Mouse (Mus musculus) urinary bladder, adult 18-20 months (tissue): Measurements from ENCODE around the gene Loxl4.

Experiments
- DNase-seq, 2 experiments: peaks; one replicate each; pipeline ENCODE4 v3.0.0; 2022; ENCODE audit warnings: low spot score in 2 of 2, mixed read lengths in 2 of 2

The Loxl4 gene

GRCm38 (mm10) chr19:42566283-42567019, 46.2 kb downstream of the Loxl4 start:
- DNase-seq: no peak

DNA sequence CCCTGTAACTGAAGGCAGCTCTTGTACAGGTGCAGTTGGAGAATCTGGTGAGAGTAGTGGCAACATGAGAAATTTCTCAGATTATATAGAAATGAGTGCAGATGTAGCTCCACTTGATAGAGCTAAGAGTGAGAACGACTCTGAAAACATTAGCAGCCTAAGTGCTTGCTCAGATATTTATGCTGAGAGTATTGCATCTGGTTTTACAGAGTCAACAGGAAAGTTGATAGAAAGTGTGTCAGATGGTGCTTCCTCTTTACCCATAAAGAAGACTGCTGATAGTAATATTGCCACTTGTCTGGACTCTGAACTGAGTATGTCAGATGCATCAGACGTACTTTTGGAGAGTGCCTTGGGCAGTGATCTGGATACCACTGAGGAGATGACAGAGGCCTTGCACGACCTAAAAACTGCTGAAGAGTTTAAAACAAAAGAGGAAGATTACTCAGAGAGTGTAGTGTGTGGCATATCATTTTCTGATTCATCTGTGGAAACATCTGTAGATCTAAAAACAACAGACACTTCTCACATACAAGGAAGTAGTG, 48.8 kb downstream of the Loxl4 start:
- DNase-seq: no peak

DNA sequence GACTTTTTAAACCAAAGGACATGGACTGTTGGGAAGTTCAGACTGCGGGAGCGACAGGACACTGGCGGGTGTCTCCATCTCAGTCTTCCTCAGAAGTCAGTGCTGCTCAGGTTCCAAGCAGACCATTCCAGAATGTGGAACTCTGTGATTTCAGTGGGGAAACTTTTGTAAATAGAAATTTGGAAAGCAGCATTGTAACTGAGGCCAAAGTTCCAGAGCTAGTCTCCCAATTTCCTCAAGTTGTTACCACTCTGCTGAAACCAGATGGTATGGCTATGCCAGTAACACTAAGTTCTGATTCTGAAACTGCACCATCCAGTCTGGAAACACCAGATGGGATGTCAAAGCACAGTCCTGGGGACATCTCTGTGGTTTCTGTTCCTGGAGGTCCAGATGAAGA, 49.6 kb downstream of the Loxl4 start:
- DNase-seq: no peak

DNA sequence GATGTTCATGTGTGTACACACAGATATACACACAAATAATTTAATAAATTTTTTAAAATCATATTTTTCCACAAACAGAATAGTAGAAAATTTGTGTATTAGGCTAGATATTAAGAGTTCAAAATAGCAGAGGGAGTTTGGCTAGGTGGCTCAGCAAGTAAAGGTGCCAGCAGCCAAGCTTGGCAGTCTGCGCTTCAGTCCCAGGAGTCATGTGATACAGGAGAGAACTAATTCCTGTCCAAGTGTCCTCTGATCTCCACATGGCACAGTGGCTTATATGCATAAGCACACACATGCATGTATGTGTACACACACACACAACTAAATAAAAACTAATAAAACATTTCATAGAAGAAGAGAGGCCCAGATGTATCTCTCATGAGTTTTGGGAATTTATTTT, 50.6 kb downstream of the Loxl4 start:
- no peak for DNase-seq

GRCm38 (mm10) chr19:42558701-42559100, 53.9 kb downstream of the Loxl4 start:
- DNase-seq: no peak
